Mouse (Mus musculus) liver, embryonic 12.5 days (tissue): ENCODE data around the gene Sdc4. TPM values are rescaled to one million over a fixed set of nuclear protein-coding genes. Genes with fewer than 3 reads are reported as not detected.

Source experiments
- ATAC-seq: fragments of 200-750 bp; cut with Nextera tagmentation; 2 replicates; pipeline ENCODE4 v1.8.0; 2017; ENCODE audit warnings: moderate number of reproducible peaks, mild to moderate bottlenecking, moderate library complexity
- H3K27ac ChIP-seq: fragments of 300-500 bp; sonication (generic); 2 replicates; pipeline ENCODE4 v1.5.1; 2016; ENCODE audit warnings: mild to moderate bottlenecking
- H3K27me3 ChIP-seq: fragments of 300-500 bp; sonication (generic); replicated peaks from 2 replicates; pipeline ENCODE4 v1.6.1; 2016; ENCODE audit warnings: mild to moderate bottlenecking, moderate library complexity
- H3K36me3 ChIP-seq: fragments of 300-500 bp; sonication (generic); 2 replicates; pipeline ENCODE4 v1.6.1; 2016; ENCODE audit warnings: mild to moderate bottlenecking, moderate library complexity
- H3K4me1 ChIP-seq: fragments of 300-500 bp; sonication (generic); 2 replicates; pipeline ENCODE4 v1.6.1; 2016
- H3K4me2 ChIP-seq: fragments of 300-500 bp; sonication (generic); 2 replicates; pipeline ENCODE4 v1.6.1; 2016; ENCODE audit warnings: mild to moderate bottlenecking, moderate library complexity
- H3K4me3 ChIP-seq: fragments of 300-500 bp; sonication (generic); 2 replicates; pipeline ENCODE4 v1.5.1; 2016; ENCODE audit warnings: mild to moderate bottlenecking, moderate library complexity
- H3K9ac ChIP-seq: fragments of 300-500 bp; sonication (generic); 2 replicates; pipeline ENCODE4 v1.6.1; 2016; ENCODE audit warnings: mild to moderate bottlenecking, moderate library complexity
- H3K9me3 ChIP-seq: fragments of 300-500 bp; sonication (generic); replicated peaks from 2 replicates; pipeline ENCODE4 v1.6.1; 2016; ENCODE audit warnings: mild to moderate bottlenecking, moderate library complexity
- WGBS: fragments of 180-500 bp; shearing (Covaris S2); methylation state at CpG from one replicate; pipeline ENCODE4 v1.1.7; 2016; ENCODE audit not compliant: insufficient replicate concordance; 5-methylcytosine and 5-hydroxymethylcytosine counted together
- polyA plus RNA-seq: library from polyadenylated mRNA; unstranded; fragments of >200 nt; fragmentation: Nextera tagmentation; extraction: Ambion mirVana; gene quantifications from 2 replicates; pipeline ENCODE4 v1.2.1, GENCODE M21; 2016

Gene Sdc4
- polyA plus RNA-seq, 1 experiment from 2014 or later: 31.8 TPM

GRCm38 (mm10) chr2:164457942-164458341 lies 14.3 kb upstream of the Sdc4 start:
- Histone ChIP-seq H3K9me3 (no peaks in the 10 kb centered on the region), H3K27me3 (peaks cover 26% of the 10 kb centered on the region), H3K27ac (peak overlapping the region; percentile 61), H3K4me3 (no peak overlapping the region), H3K9ac (no peak overlapping the region), H3K4me2 (no peak overlapping the region), H3K4me1 (peaks cover 25% of the 10 kb centered on the region), H3K36me3 (peaks cover 5% of the 10 kb centered on the region)
- no peak for ATAC-seq
- 48% methylated on average over 7 of the region's 7 CpGs for WGBS

- Histone ChIP-seq H3K27ac (peak within 1 kb of the TSS; percentile 61), H3K9me3 (no peaks in the 10 kb centered on the region), H3K4me1 (peaks cover 15% of the 10 kb centered on the region), H3K27me3 (peaks cover 33% of the 10 kb centered on the region), H3K36me3 (no peaks in the 10 kb centered on the region), H3K4me3 (no peak within 1 kb of the TSS), H3K9ac (peak within 1 kb of the TSS; percentile 25; the same call in 1 of the 2 replicates), H3K4me2 (peak within 1 kb of the TSS; percentile 33)
- ATAC-seq: no peak
- WGBS: 4% methylated on average over 7 of the region's 7 CpGs
Observed at GRCm38 (mm10) chr2:164456864-164457300, 13.2 kb upstream of the Sdc4 start, which contains the start of gene Sys1. TSS of gene Sys1 (plus strand) at chr2:164456964.

- peaks cover 34% of the 10 kb centered on the region for H3K27me3 ChIP-seq
- peak overlapping the region; percentile 52 for H3K27ac ChIP-seq
- 56% methylated on average over 1 of the region's 1 CpGs for WGBS
- no peaks in the 10 kb centered on the region for H3K9me3 ChIP-seq
- H3K4me1 ChIP-seq: peaks cover 11% of the 10 kb centered on the region; the same call in 1 of the 2 replicates
- no peaks in the 10 kb centered on the region for H3K36me3 ChIP-seq
- no peak for ATAC-seq
- H3K4me2 ChIP-seq: no peak overlapping the region
- no peak overlapping the region for H3K9ac ChIP-seq
- no peak overlapping the region for H3K4me3 ChIP-seq
Observed at GRCm38 (mm10) chr2:164456413-164456812, 12.7 kb upstream of the Sdc4 start.

GRCm38 (mm10) chr2:164455421-164456190 lies 11.9 kb upstream of the Sdc4 start:
- H3K4me2 ChIP-seq: no peak overlapping the region
- H3K9ac ChIP-seq: no peak overlapping the region
- no peak for ATAC-seq
- H3K27me3 ChIP-seq: peaks cover 34% of the 10 kb centered on the region
- no peaks in the 10 kb centered on the region for H3K9me3 ChIP-seq
- 57% methylated on average over 6 of the region's 6 CpGs for WGBS
- peaks cover 11% of the 10 kb centered on the region; the same call in 1 of the 2 replicates for H3K4me1 ChIP-seq
- no peaks in the 10 kb centered on the region for H3K36me3 ChIP-seq
- H3K27ac ChIP-seq: no peak overlapping the region
- no peak overlapping the region for H3K4me3 ChIP-seq

- no peak overlapping the region for H3K4me2 ChIP-seq
- no peak overlapping the region for H3K9ac ChIP-seq
- no peak overlapping the region for H3K27ac ChIP-seq
- H3K9me3 ChIP-seq: no peaks in the 10 kb centered on the region
- H3K27me3 ChIP-seq: peaks cover 34% of the 10 kb centered on the region
- 44% methylated on average over 10 of the region's 10 CpGs for WGBS
- H3K36me3 ChIP-seq: no peaks in the 10 kb centered on the region
- H3K4me1 ChIP-seq: peaks cover 11% of the 10 kb centered on the region; the same call in 1 of the 2 replicates
- no peak overlapping the region for H3K4me3 ChIP-seq
- no peak for ATAC-seq
Observed at GRCm38 (mm10) chr2:164454846-164455245, 11.2 kb upstream of the Sdc4 start.

GRCm38 (mm10) chr2:164453887-164454500 lies 10.3 kb upstream of the Sdc4 start:
- H3K4me1 ChIP-seq: peaks cover 11% of the 10 kb centered on the region; the same call in 1 of the 2 replicates
- H3K4me3 ChIP-seq: no peak overlapping the region
- H3K36me3 ChIP-seq: no peaks in the 10 kb centered on the region
- H3K9ac ChIP-seq: no peak overlapping the region
- no peak overlapping the region for H3K27ac ChIP-seq
- H3K27me3 ChIP-seq: peaks cover 34% of the 10 kb centered on the region
- ATAC-seq: no peak
- no peak overlapping the region for H3K4me2 ChIP-seq
- no peaks in the 10 kb centered on the region for H3K9me3 ChIP-seq
- 52% methylated on average over 7 of the region's 7 CpGs for WGBS

GRCm38 (mm10) chr2:164453047-164453757 lies 9.5 kb upstream of the Sdc4 start:
- Histone ChIP-seq H3K27ac (no peak overlapping the region), H3K9me3 (no peaks in the 10 kb centered on the region), H3K9ac (no peak overlapping the region), H3K36me3 (no peaks in the 10 kb centered on the region), H3K4me3 (no peak overlapping the region), H3K27me3 (peaks cover 29% of the 10 kb centered on the region; the same call in 1 of the 2 replicates), H3K4me1 (peaks cover 11% of the 10 kb centered on the region; the same call in 1 of the 2 replicates), H3K4me2 (no peak overlapping the region)
- no peak for ATAC-seq
- WGBS: 64% methylated on average over 14 of the region's 14 CpGs

- WGBS: 56% methylated on average over 12 of the region's 13 CpGs
- no peak for ATAC-seq
- peaks cover 11% of the 10 kb centered on the region; the same call in 1 of the 2 replicates for H3K4me1 ChIP-seq
Observed at GRCm38 (mm10) chr2:164452000-164452676, 8.5 kb upstream of the Sdc4 start.

GRCm38 (mm10) chr2:164449341-164450042 lies 5.8 kb upstream of the Sdc4 start:
- Histone ChIP-seq H3K4me1 (peaks cover 4% of the 10 kb centered on the region; the same call in 1 of the 2 replicates), H3K36me3 (no peaks in the 10 kb centered on the region), H3K9ac (no peak overlapping the region), H3K27ac (no peak overlapping the region), H3K4me3 (no peak overlapping the region), H3K27me3 (peaks cover 23% of the 10 kb centered on the region), H3K9me3 (no peaks in the 10 kb centered on the region), H3K4me2 (no peak overlapping the region)
- WGBS: 71% methylated on average over 14 of the region's 14 CpGs
- no peak for ATAC-seq

More at GRCm38 (mm10) chr2:164452000-164452676, 8.5 kb upstream of the Sdc4 start:
- Histone ChIP-seq H3K4me3 (no peak overlapping the region), H3K9me3 (no peaks in the 10 kb centered on the region), H3K27ac (no peak overlapping the region), H3K36me3 (no peaks in the 10 kb centered on the region), H3K27me3 (peaks cover 24% of the 10 kb centered on the region; the same call in 1 of the 2 replicates), H3K4me2 (no peak overlapping the region), H3K9ac (no peak overlapping the region)

- H3K27me3 ChIP-seq: peaks cover 29% of the 10 kb centered on the region
- H3K9me3 ChIP-seq: no peaks in the 10 kb centered on the region
- H3K36me3 ChIP-seq: no peaks in the 10 kb centered on the region
- 0 out of 2 replicates have a peak, but pooled peaks cover under 1% of the 10 kb centered on the region for H3K4me1 ChIP-seq
- H3K27ac ChIP-seq: no peak overlapping the region
- H3K4me3 ChIP-seq: no peak overlapping the region
- 60% methylated on average over 5 of the region's 5 CpGs for WGBS
- H3K4me2 ChIP-seq: no peak overlapping the region
- ATAC-seq: no peak
- H3K9ac ChIP-seq: no peak overlapping the region
Observed at GRCm38 (mm10) chr2:164448921-164449320, 5.2 kb upstream of the Sdc4 start.

GRCm38 (mm10) chr2:164448140-164448539 lies 4.5 kb upstream of the Sdc4 start:
- no peaks in the 10 kb centered on the region for H3K9me3 ChIP-seq
- 42% methylated on average over 1 of the region's 1 CpGs for WGBS
- no peak overlapping the region for H3K4me2 ChIP-seq
- H3K27ac ChIP-seq: no peak overlapping the region
- peaks cover 36% of the 10 kb centered on the region for H3K27me3 ChIP-seq
- no peak for ATAC-seq
- no peak overlapping the region for H3K9ac ChIP-seq
- no peaks in the 10 kb centered on the region for H3K4me1 ChIP-seq
- H3K4me3 ChIP-seq: no peak overlapping the region
- H3K36me3 ChIP-seq: no peaks in the 10 kb centered on the region
